Mouse (Mus musculus): Measurements from ENCODE around the gene Wbp1l. TPM values are rescaled to one million over a fixed set of nuclear protein-coding genes. Genes with fewer than 3 reads are reported as not detected.

The Wbp1l gene
- polyA plus RNA-seq, 1 experiment = 44.8 TPM

- DNase-seq (ENCODE audit: low read depth) = peak; percentile 59
These were observed 27.0 kb upstream of the Wbp1l start for GRCm38 (mm10) chr19:46571878-46572244.

GRCm38 (mm10) chr19:46572548-46572947 lies 26.3 kb upstream of the Wbp1l start:
- TF ChIP-seq CTCF (IDR thresholded peaks at IDR 0.05; ENCODE audit: borderline replicate concordance, extremely low read depth, insufficient read depth, insufficient read length) (no peak), POLR2A (IDR thresholded peaks at IDR 0.05; ENCODE audit: borderline replicate concordance, extremely low read depth, insufficient read depth, insufficient read length, poor library complexity, severe bottlenecking) (no peak)
- DNase-seq (ENCODE audit: low read depth) = no peak

More at GRCm38 (mm10) chr19:46571878-46572244, 27.0 kb upstream of the Wbp1l start:
- TF ChIP-seq CTCF (IDR thresholded peaks at IDR 0.05; ENCODE audit: borderline replicate concordance, extremely low read depth, insufficient read depth, insufficient read length) (no peak), POLR2A (IDR thresholded peaks at IDR 0.05; ENCODE audit: borderline replicate concordance, extremely low read depth, insufficient read depth, insufficient read length, poor library complexity, severe bottlenecking) (no peak)

GRCm38 (mm10) chr19:46572951-46573937 lies 25.6 kb upstream of the Wbp1l start, which contains the start of the genes Arl3 and Sfxn2:
Arl3 (minus strand) TSS chr19:46573198.
Sfxn2 (plus strand) TSS chr19:46573365.
- DNase-seq (ENCODE audit: low read depth) = peak; percentile 99
- TF ChIP-seq CTCF (IDR thresholded peaks at IDR 0.05; ENCODE audit: borderline replicate concordance, extremely low read depth, insufficient read depth, insufficient read length) (no peak), POLR2A (IDR thresholded peaks at IDR 0.05; ENCODE audit: borderline replicate concordance, extremely low read depth, insufficient read depth, insufficient read length, poor library complexity, severe bottlenecking) (peak; percentile 68; the same call in 1 of the 2 replicates)

- no peak for TF ChIP-seq POLR2A (IDR thresholded peaks at IDR 0.05; ENCODE audit: borderline replicate concordance, extremely low read depth, insufficient read depth, insufficient read length, poor library complexity, severe bottlenecking)
- TF ChIP-seq CTCF (IDR thresholded peaks at IDR 0.05; ENCODE audit: borderline replicate concordance, extremely low read depth, insufficient read depth, insufficient read length) = no peak
- DNase-seq (ENCODE audit: low read depth) = no peak
These were observed 24.9 kb upstream of the Wbp1l start for GRCm38 (mm10) chr19:46573990-46574389.

- no peak for DNase-seq (ENCODE audit: low read depth)
- TF ChIP-seq POLR2A (IDR thresholded peaks at IDR 0.05; ENCODE audit: borderline replicate concordance, extremely low read depth, insufficient read depth, insufficient read length, poor library complexity, severe bottlenecking) = no peak
- no peak for TF ChIP-seq CTCF (IDR thresholded peaks at IDR 0.05; ENCODE audit: borderline replicate concordance, extremely low read depth, insufficient read depth, insufficient read length)
These were observed 23.7 kb upstream of the Wbp1l start for GRCm38 (mm10) chr19:46575196-46575595.

GRCm38 (mm10) chr19:46587823-46588508 lies 10.9 kb upstream of the Wbp1l start:
- peak; percentile 95 for TF ChIP-seq CTCF (IDR thresholded peaks at IDR 0.05; ENCODE audit: borderline replicate concordance, extremely low read depth, insufficient read depth, insufficient read length)
- TF ChIP-seq POLR2A (IDR thresholded peaks at IDR 0.05; ENCODE audit: borderline replicate concordance, extremely low read depth, insufficient read depth, insufficient read length, poor library complexity, severe bottlenecking) = no peak
- peak; percentile 91 for DNase-seq (ENCODE audit: low read depth)

GRCm38 (mm10) chr19:46591575-46591974 lies 7.3 kb upstream of the Wbp1l start:
- DNase-seq (ENCODE audit: low read depth) = no peak
- TF ChIP-seq CTCF (IDR thresholded peaks at IDR 0.05; ENCODE audit: borderline replicate concordance, extremely low read depth, insufficient read depth, insufficient read length) (no peak), POLR2A (IDR thresholded peaks at IDR 0.05; ENCODE audit: borderline replicate concordance, extremely low read depth, insufficient read depth, insufficient read length, poor library complexity, severe bottlenecking) (no peak)

- TF ChIP-seq POLR2A (IDR thresholded peaks at IDR 0.05; ENCODE audit: borderline replicate concordance, extremely low read depth, insufficient read depth, insufficient read length, poor library complexity, severe bottlenecking) (no peak), CTCF (IDR thresholded peaks at IDR 0.05; ENCODE audit: borderline replicate concordance, extremely low read depth, insufficient read depth, insufficient read length) (0 out of 2 replicates have a peak, but pooled peaks have one; percentile 12)
- no peak for DNase-seq (ENCODE audit: low read depth)
These were observed 6.0 kb upstream of the Wbp1l start for GRCm38 (mm10) chr19:46592751-46593439.

GRCm38 (mm10) chr19:46598187-46598586 lies 697 bp upstream of the Wbp1l start:
- no peak for DNase-seq (ENCODE audit: low read depth)
- TF ChIP-seq POLR2A (IDR thresholded peaks at IDR 0.05; ENCODE audit: borderline replicate concordance, extremely low read depth, insufficient read depth, insufficient read length, poor library complexity, severe bottlenecking) (no peak), CTCF (IDR thresholded peaks at IDR 0.05; ENCODE audit: borderline replicate concordance, extremely low read depth, insufficient read depth, insufficient read length) (no peak)

- no peak for DNase-seq (ENCODE audit: low read depth)
- TF ChIP-seq POLR2A (IDR thresholded peaks at IDR 0.05; ENCODE audit: borderline replicate concordance, extremely low read depth, insufficient read depth, insufficient read length, poor library complexity, severe bottlenecking) (no peak), CTCF (IDR thresholded peaks at IDR 0.05; ENCODE audit: borderline replicate concordance, extremely low read depth, insufficient read depth, insufficient read length) (no peak)
These were observed 732 bp downstream of the Wbp1l start for GRCm38 (mm10) chr19:46599375-46600256.
